Mouse (Mus musculus) midbrain, embryonic 14.5 days (tissue): Measurements from ENCODE around the gene Myt1l. TPM values are rescaled to one million over a fixed set of nuclear protein-coding genes. Genes with fewer than 3 reads are reported as not detected.

Experiments used
- ATAC-seq: fragments of 200-750 bp; cut with Nextera tagmentation; 2 replicates; pipeline ENCODE4 v1.8.0; 2017; ENCODE audit warnings: moderate number of reproducible peaks, moderate library complexity; ENCODE audit not compliant: low FRiP score, low TSS enrichment
- DNase-seq: peaks from one replicate; pipeline ENCODE4 v3.0.0-alpha.2; 2015
- H3K27ac ChIP-seq: fragments of 300-500 bp; sonication (generic); replicated peaks from 2 replicates; pipeline ENCODE4 v1.5.1; 2014; ENCODE audit warnings: mild to moderate bottlenecking, low read depth, low read length, moderate library complexity
- H3K27me3 ChIP-seq: fragments of 300-500 bp; sonication (generic); 2 replicates; pipeline ENCODE4 v1.6.1; 2014; ENCODE audit warnings: low read length, control low read depth, mixed read lengths; ENCODE audit not compliant: control insufficient read depth, insufficient read depth
- H3K36me3 ChIP-seq: fragments of 300-500 bp; sonication (generic); 2 replicates; pipeline ENCODE4 v1.6.1; 2014; ENCODE audit warnings: low read length, control low read depth; ENCODE audit not compliant: control insufficient read depth, insufficient read depth
- H3K4me1 ChIP-seq: fragments of 300-500 bp; sonication (generic); 2 replicates; pipeline ENCODE4 v1.6.1; 2014; ENCODE audit warnings: mild to moderate bottlenecking, antibody characterized with exemption, low read length, control low read depth; ENCODE audit not compliant: control insufficient read depth, insufficient read depth
- H3K4me2 ChIP-seq: fragments of 300-500 bp; sonication (generic); 2 replicates; pipeline ENCODE4 v1.6.1; 2014; ENCODE audit warnings: mild to moderate bottlenecking, low read length, moderate library complexity
- H3K4me3 ChIP-seq: fragments of 300-500 bp; sonication (generic); replicated peaks from 2 replicates; pipeline ENCODE4 v1.5.1; 2014; ENCODE audit warnings: low read depth, low read length
- H3K9ac ChIP-seq: fragments of 300-500 bp; sonication (generic); replicated peaks from 2 replicates; pipeline ENCODE4 v1.6.1; 2014; ENCODE audit warnings: mild to moderate bottlenecking, low read length, moderate library complexity
- H3K9me3 ChIP-seq: fragments of 300-500 bp; sonication (generic); 2 replicates; pipeline ENCODE4 v1.6.1; 2016; ENCODE audit warnings: low read length, control low read depth, mixed read lengths; ENCODE audit not compliant: control insufficient read depth
- WGBS: fragments of 180-500 bp; shearing (Covaris S2); extraction: QIAGEN DNeasy Blood & Tissue Kit; methylation state at CpG from one replicate; pipeline ENCODE4 v1.1.7; 2014; 5-methylcytosine and 5-hydroxymethylcytosine counted together
- polyA plus RNA-seq: library from polyadenylated mRNA; unstranded; fragments of >200 nt; fragmentation: Nextera tagmentation; extraction: Ambion mirVana; gene quantifications from 2 replicates; pipeline ENCODE4 v1.2.1, GENCODE M21; 2014

The Myt1l gene
- polyA plus RNA-seq, result 250 and 257 TPM in 2 replicates

- DNase-seq (peak; percentile 85), ATAC-seq (peak; percentile 42)
- Histone ChIP-seq H3K4me3 (peak within 1 kb of the TSS; percentile 58), H3K4me1 (peaks cover 25% of the 10 kb centered on the region), H3K27ac (peak within 1 kb of the TSS; percentile 98), H3K36me3 (no peaks in the 10 kb centered on the region), H3K9ac (peak within 1 kb of the TSS; percentile 84), H3K4me2 (peak within 1 kb of the TSS; percentile 71), H3K9me3 (no peaks in the 10 kb centered on the region), H3K27me3 (no peaks in the 10 kb centered on the region)
- WGBS, result 4% methylated on average over 13 of the region's 13 CpGs
Measured at GRCm38 (mm10) chr12:29528031-29528771, at the start of gene Myt1l. Gene Myt1l (plus strand): TSS chr12:29528384.

- no peaks in the 10 kb centered on the region for H3K4me1 ChIP-seq
- H3K36me3 ChIP-seq, result no peaks in the 10 kb centered on the region
- H3K27ac ChIP-seq, result no peak overlapping the region
- H3K9me3 ChIP-seq, result no peaks in the 10 kb centered on the region
- H3K9ac ChIP-seq, result no peak overlapping the region
- DNase-seq, result no peak
- no peak overlapping the region for H3K4me3 ChIP-seq
- no peak for ATAC-seq
- no peak overlapping the region for H3K4me2 ChIP-seq
- H3K27me3 ChIP-seq, result no peaks in the 10 kb centered on the region
- 84% methylated on average over 10 of the region's 10 CpGs for WGBS
Measured at GRCm38 (mm10) chr12:29486424-29487035, 41.7 kb upstream of the Myt1l start.

- H3K9ac ChIP-seq, result peak overlapping the region; percentile 46; the same call in 1 of the 2 replicates
- peak; percentile 91 for DNase-seq
- peak overlapping the region; percentile 98 for H3K27ac ChIP-seq
- peak overlapping the region; percentile 71 for H3K4me2 ChIP-seq
- no peaks in the 10 kb centered on the region for H3K27me3 ChIP-seq
- no peaks in the 10 kb centered on the region for H3K36me3 ChIP-seq
- no peaks in the 10 kb centered on the region for H3K9me3 ChIP-seq
- ATAC-seq, result peak; percentile 55
- WGBS, result under 1% methylated on average over 6 of the region's 6 CpGs
- H3K4me1 ChIP-seq, result peaks cover 11% of the 10 kb centered on the region
- H3K4me3 ChIP-seq, result peak overlapping the region; percentile 20
Measured at GRCm38 (mm10) chr12:29526236-29526644, 1.9 kb upstream of the Myt1l start.

GRCm38 (mm10) chr12:29527048-29527761, 979 bp upstream of the Myt1l start:
- H3K9me3 ChIP-seq, result no peaks in the 10 kb centered on the region
- DNase-seq (peak; percentile 95), ATAC-seq (peak; percentile 88)
- H3K4me2 ChIP-seq, result peak overlapping the region; percentile 71
- no peaks in the 10 kb centered on the region for H3K36me3 ChIP-seq
- under 1% methylated on average over 27 of the region's 27 CpGs for WGBS
- H3K27me3 ChIP-seq, result no peaks in the 10 kb centered on the region
- peak overlapping the region; percentile 58 for H3K4me3 ChIP-seq
- peaks cover 15% of the 10 kb centered on the region for H3K4me1 ChIP-seq
- peak overlapping the region; percentile 84 for H3K9ac ChIP-seq
- peak overlapping the region; percentile 98 for H3K27ac ChIP-seq

GRCm38 (mm10) chr12:29530241-29530725, 2.1 kb downstream of the Myt1l start:
- Histone ChIP-seq H3K4me2 (peak overlapping the region; percentile 71), H3K4me1 (peaks cover 35% of the 10 kb centered on the region), H3K27me3 (no peaks in the 10 kb centered on the region), H3K4me3 (peak overlapping the region; percentile 50), H3K9ac (peak overlapping the region; percentile 79), H3K36me3 (no peaks in the 10 kb centered on the region), H3K9me3 (no peaks in the 10 kb centered on the region), H3K27ac (peak overlapping the region; percentile 98)
- 0% methylated on average over 6 of the region's 6 CpGs for WGBS
- peak; percentile 10; the same call in 1 of the 2 replicates for ATAC-seq
- DNase-seq, result peak; percentile 84

- DNase-seq, result peak; percentile 54
- H3K4me3 ChIP-seq, result peak overlapping the region; percentile 50
- WGBS, result 39% methylated on average over 7 of the region's 7 CpGs
- peak overlapping the region; percentile 98 for H3K27ac ChIP-seq
- H3K4me2 ChIP-seq, result peak overlapping the region; percentile 71
- H3K4me1 ChIP-seq, result peaks cover 30% of the 10 kb centered on the region
- H3K9me3 ChIP-seq, result no peaks in the 10 kb centered on the region
- no peaks in the 10 kb centered on the region for H3K36me3 ChIP-seq
- no peaks in the 10 kb centered on the region for H3K27me3 ChIP-seq
- ATAC-seq, result no peak
- peak overlapping the region; percentile 79 for H3K9ac ChIP-seq
Measured at GRCm38 (mm10) chr12:29530823-29531222, 2.6 kb downstream of the Myt1l start.

GRCm38 (mm10) chr12:29533071-29533876, 5.1 kb downstream of the Myt1l start:
- ATAC-seq (peak; percentile 64), DNase-seq (peak; percentile 80)
- Histone ChIP-seq H3K4me3 (peak overlapping the region; percentile 52), H3K27ac (peak overlapping the region; percentile 93), H3K36me3 (no peaks in the 10 kb centered on the region), H3K9me3 (no peaks in the 10 kb centered on the region), H3K4me1 (peaks cover 34% of the 10 kb centered on the region), H3K27me3 (no peaks in the 10 kb centered on the region), H3K9ac (peak overlapping the region; percentile 86), H3K4me2 (peak overlapping the region; percentile 78)
- WGBS, result 12% methylated on average over 14 of the region's 14 CpGs

GRCm38 (mm10) chr12:29534326-29534725, 6.1 kb downstream of the Myt1l start:
- 2% methylated on average over 6 of the region's 6 CpGs for WGBS
- H3K4me1 ChIP-seq, result peaks cover 44% of the 10 kb centered on the region
- peak overlapping the region; percentile 93 for H3K27ac ChIP-seq
- no peaks in the 10 kb centered on the region for H3K36me3 ChIP-seq
- peak overlapping the region; percentile 78 for H3K4me2 ChIP-seq
- H3K9ac ChIP-seq, result peak overlapping the region; percentile 86
- H3K9me3 ChIP-seq, result no peaks in the 10 kb centered on the region
- DNase-seq (peak; percentile 72), ATAC-seq (no peak)
- no peaks in the 10 kb centered on the region for H3K27me3 ChIP-seq
- peak overlapping the region; percentile 52 for H3K4me3 ChIP-seq
